Mouse (Mus musculus): Measurements from ENCODE around the gene Hlcs. TPM values are rescaled to one million over a fixed set of nuclear protein-coding genes. Genes with fewer than 3 reads are reported as not detected.

The Hlcs gene
- polyA plus RNA-seq, 1 experiment from 2014 or later: 7.0 TPM

- Histone ChIP-seq H3K9me3 (ENCODE audit: control insufficient read depth, low read length) (no peaks in the 10 kb centered on the region), H3K4me1 (replicated peaks; ENCODE audit: control insufficient read depth, insufficient read depth) (no peaks in the 10 kb centered on the region; the same call in 1 of the 2 replicates), H3K27me3 (ENCODE audit: control insufficient read depth, insufficient read depth, low read length) (no peaks in the 10 kb centered on the region), H3K27ac (replicated peaks) (no peak overlapping the region), H3K4me3 (ENCODE audit: low read depth, low read length) (no peak overlapping the region), H3K9ac (ENCODE audit: low read length) (no peak overlapping the region), H3K4me2 (replicated peaks; ENCODE audit: low read depth) (no peak overlapping the region), H3K36me3 (ENCODE audit: control insufficient read depth, insufficient read depth, low read length) (no peaks in the 10 kb centered on the region)
- 64% methylated on average over 26 of the region's 26 CpGs for whole genome bisulfite sequencing
- no peak for ATAC-seq (ENCODE audit: low FRiP score, low TSS enrichment)
- DNase-seq (ENCODE audit: low spot score): no peak
- TF ChIP-seq EP300 (optimal IDR thresholded peaks at IDR 0.05) (no peak), CTCF (IDR thresholded peaks at IDR 0.05; ENCODE audit: low read depth) (no peak)
These were observed 107.6 kb downstream of the Hlcs start for GRCm38 (mm10) chr16:94205528-94206484.

GRCm38 (mm10) chr16:94201387-94201786, 112.0 kb downstream of the Hlcs start:
- no peak overlapping the region for H3K9ac ChIP-seq (ENCODE audit: low read length)
- H3K27ac ChIP-seq (replicated peaks): no peak overlapping the region
- no peaks in the 10 kb centered on the region for H3K36me3 ChIP-seq (ENCODE audit: control insufficient read depth, insufficient read depth, low read length)
- 56% methylated on average over 5 of the region's 5 CpGs for WGBS
- ATAC-seq (ENCODE audit: low FRiP score, low TSS enrichment) (peak; percentile 67), DNase-seq (ENCODE audit: low spot score) (no peak)
- no peaks in the 10 kb centered on the region for H3K27me3 ChIP-seq (ENCODE audit: control insufficient read depth, insufficient read depth, low read length)
- no peaks in the 10 kb centered on the region for H3K9me3 ChIP-seq (ENCODE audit: control insufficient read depth, low read length)
- TF ChIP-seq CTCF (IDR thresholded peaks at IDR 0.05; ENCODE audit: low read depth): no peak
- no peak for TF ChIP-seq EP300 (optimal IDR thresholded peaks at IDR 0.05)
- no peaks in the 10 kb centered on the region; the same call in 1 of the 2 replicates for H3K4me1 ChIP-seq (replicated peaks; ENCODE audit: control insufficient read depth, insufficient read depth)
- no peak overlapping the region for H3K4me2 ChIP-seq (replicated peaks; ENCODE audit: low read depth)
- H3K4me3 ChIP-seq (ENCODE audit: low read depth, low read length): no peak overlapping the region

DNA sequence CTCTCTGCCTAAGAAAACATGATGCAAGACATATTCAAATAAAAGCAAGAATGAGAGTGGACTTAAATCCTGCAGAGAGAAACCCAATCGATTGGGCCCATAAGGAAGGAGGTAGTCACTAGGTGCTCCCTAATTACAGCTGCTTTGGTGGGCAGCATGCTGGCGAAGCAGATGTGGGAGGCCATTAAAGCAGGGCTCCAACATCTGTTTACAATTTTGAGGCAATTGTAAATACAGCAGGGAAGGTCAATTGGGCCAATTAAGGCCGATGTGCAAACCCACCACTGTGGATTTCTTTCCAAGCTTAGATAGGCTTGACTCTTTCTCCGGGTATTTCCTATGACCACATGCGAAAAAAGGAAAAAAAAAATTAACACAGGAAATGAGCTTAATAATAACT, 117.5 kb downstream of the Hlcs start:
- TF ChIP-seq CTCF (IDR thresholded peaks at IDR 0.05; ENCODE audit: low read depth) (no peak), EP300 (optimal IDR thresholded peaks at IDR 0.05) (no peak)
- no peak overlapping the region for H3K4me2 ChIP-seq (replicated peaks; ENCODE audit: low read depth)
- no peak overlapping the region for H3K9ac ChIP-seq (ENCODE audit: low read length)
- H3K9me3 ChIP-seq (ENCODE audit: control insufficient read depth, low read length): no peaks in the 10 kb centered on the region
- H3K4me1 ChIP-seq (replicated peaks; ENCODE audit: control insufficient read depth, insufficient read depth): no peaks in the 10 kb centered on the region
- 65% methylated on average over 5 of the region's 5 CpGs for WGBS
- H3K36me3 ChIP-seq (ENCODE audit: control insufficient read depth, insufficient read depth, low read length): no peaks in the 10 kb centered on the region
- DNase-seq (ENCODE audit: low spot score) (no peak), ATAC-seq (ENCODE audit: low FRiP score, low TSS enrichment) (no peak)
- no peak overlapping the region for H3K4me3 ChIP-seq (ENCODE audit: low read depth, low read length)
- no peaks in the 10 kb centered on the region for H3K27me3 ChIP-seq (ENCODE audit: control insufficient read depth, insufficient read depth, low read length)
- H3K27ac ChIP-seq (replicated peaks): no peak overlapping the region

- WGBS: 70% methylated on average over 25 of the region's 25 CpGs
- DNase-seq (ENCODE audit: low spot score) (no peak), ATAC-seq (ENCODE audit: low FRiP score, low TSS enrichment) (no peak)
- TF ChIP-seq EP300 (optimal IDR thresholded peaks at IDR 0.05) (no peak), CTCF (IDR thresholded peaks at IDR 0.05; ENCODE audit: low read depth) (no peak)
- Histone ChIP-seq H3K27ac (replicated peaks) (no peak overlapping the region), H3K4me2 (replicated peaks; ENCODE audit: low read depth) (no peak overlapping the region), H3K27me3 (ENCODE audit: control insufficient read depth, insufficient read depth, low read length) (no peaks in the 10 kb centered on the region), H3K4me3 (ENCODE audit: low read depth, low read length) (no peak overlapping the region), H3K9ac (ENCODE audit: low read length) (no peak overlapping the region), H3K36me3 (ENCODE audit: control insufficient read depth, insufficient read depth, low read length) (no peaks in the 10 kb centered on the region), H3K9me3 (ENCODE audit: control insufficient read depth, low read length) (no peaks in the 10 kb centered on the region), H3K4me1 (replicated peaks; ENCODE audit: control insufficient read depth, insufficient read depth) (no peaks in the 10 kb centered on the region)
These were observed 121.7 kb downstream of the Hlcs start for GRCm38 (mm10) chr16:94191379-94192315.

DNA sequence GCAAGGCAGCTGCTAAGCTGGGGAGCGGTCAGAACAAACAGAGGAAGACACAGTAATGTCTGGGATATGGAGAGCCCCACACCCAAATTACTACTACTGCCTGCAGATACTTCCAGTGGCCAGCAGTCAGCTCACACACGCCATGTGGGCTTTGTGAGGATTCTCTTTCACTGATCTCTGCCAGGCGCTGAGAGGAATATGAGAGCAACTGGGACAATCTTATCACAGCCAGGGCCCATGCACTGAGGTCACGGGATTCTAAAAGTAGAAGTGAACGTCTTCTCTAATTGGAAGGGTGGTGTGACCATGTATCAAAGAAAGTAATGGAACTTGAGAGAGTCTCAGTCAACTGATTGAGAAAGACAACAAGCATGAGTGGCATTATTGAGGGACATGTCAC, 123.1 kb downstream of the Hlcs start:
- Histone ChIP-seq H3K9ac (ENCODE audit: low read length) (no peak overlapping the region), H3K27me3 (ENCODE audit: control insufficient read depth, insufficient read depth, low read length) (no peaks in the 10 kb centered on the region), H3K4me2 (replicated peaks; ENCODE audit: low read depth) (no peak overlapping the region), H3K27ac (replicated peaks) (no peak overlapping the region), H3K9me3 (ENCODE audit: control insufficient read depth, low read length) (no peaks in the 10 kb centered on the region), H3K36me3 (ENCODE audit: control insufficient read depth, insufficient read depth, low read length) (no peaks in the 10 kb centered on the region), H3K4me1 (replicated peaks; ENCODE audit: control insufficient read depth, insufficient read depth) (no peaks in the 10 kb centered on the region), H3K4me3 (ENCODE audit: low read depth, low read length) (no peak overlapping the region)
- no peak for DNase-seq (ENCODE audit: low spot score)
- ATAC-seq (ENCODE audit: low FRiP score, low TSS enrichment): no peak
- TF ChIP-seq EP300 (optimal IDR thresholded peaks at IDR 0.05) (no peak), CTCF (IDR thresholded peaks at IDR 0.05; ENCODE audit: low read depth) (no peak)
- 94% methylated on average over 5 of the region's 5 CpGs for WGBS
